Mouse (Mus musculus) E14TG2a.4 (cell line): ENCODE results near the gene Unc5c.

Experiments used
- CTCF ChIP-seq: conservative IDR thresholded peaks from 2 replicates; pipeline ENCODE4 v1.5.1; 2014; ENCODE audit warnings: low read length
- NANOG ChIP-seq: IDR thresholded peaks from 2 replicates; pipeline ENCODE4 v1.6.1; 2014; ENCODE audit warnings: borderline replicate concordance, low read length, mixed read lengths
- POU5F1 ChIP-seq: IDR thresholded peaks from 2 replicates; pipeline ENCODE4 v1.6.1; 2014; ENCODE audit warnings: low read length, borderline replicate concordance

DNA sequence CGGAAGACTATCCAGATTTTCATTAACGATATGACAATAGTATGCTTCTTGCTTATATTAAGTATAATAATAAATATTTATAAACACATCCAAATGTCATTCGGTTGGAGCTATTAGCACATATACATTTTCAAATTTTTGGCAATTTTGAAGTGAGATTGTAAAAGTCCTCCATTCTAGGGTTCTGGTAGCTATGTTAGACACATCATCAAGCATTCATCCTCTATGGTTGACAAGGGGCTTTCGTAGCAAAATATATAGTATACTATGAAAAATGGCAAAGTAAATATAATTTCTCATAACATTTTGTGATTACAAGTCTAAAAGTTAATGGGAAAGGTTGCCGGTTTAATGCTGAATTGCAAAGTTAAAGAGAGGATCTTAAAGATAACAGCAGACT, 10.4 kb downstream of the Unc5c start:
- no peak for TF ChIP-seq CTCF
- no peak for TF ChIP-seq POU5F1
- TF ChIP-seq NANOG, result no peak
